Mouse (Mus musculus) brown adipose tissue, adult 24 weeks (tissue): ENCODE measurements around the gene Cldn3. TPM values are rescaled to one million over a fixed set of nuclear protein-coding genes. Genes with fewer than 3 reads are reported as not detected.

ENCODE experiments used
- H3K27ac ChIP-seq: fragments of 200-500 bp; replicated peaks from 2 replicates; pipeline ENCODE4 v1.5.1; 2012; ENCODE audit warnings: low read depth, mild to moderate bottlenecking, low read length
- H3K4me1 ChIP-seq: fragments of 200-500 bp; 2 replicates; pipeline ENCODE4 v1.6.1; 2012; ENCODE audit warnings: low read length, mixed read lengths; ENCODE audit not compliant: control insufficient read depth, insufficient read depth, insufficient read length
- H3K4me3 ChIP-seq: fragments of 200-500 bp; 2 replicates; pipeline ENCODE4 v1.5.1; 2012; ENCODE audit warnings: low read depth, mild to moderate bottlenecking, low read length, moderate library complexity; ENCODE audit not compliant: insufficient read depth
- polyA plus RNA-seq: library from polyadenylated mRNA; stranded (reverse); fragments of >200 nt; gene quantifications from 2 replicates; pipeline ENCODE4 v1.2.4, GENCODE M21; 2012; ENCODE audit not compliant: missing spikeins, insufficient read depth, insufficient read length

Gene Cldn3
- polyA plus RNA-seq, 1 experiment: not detected

DNA sequence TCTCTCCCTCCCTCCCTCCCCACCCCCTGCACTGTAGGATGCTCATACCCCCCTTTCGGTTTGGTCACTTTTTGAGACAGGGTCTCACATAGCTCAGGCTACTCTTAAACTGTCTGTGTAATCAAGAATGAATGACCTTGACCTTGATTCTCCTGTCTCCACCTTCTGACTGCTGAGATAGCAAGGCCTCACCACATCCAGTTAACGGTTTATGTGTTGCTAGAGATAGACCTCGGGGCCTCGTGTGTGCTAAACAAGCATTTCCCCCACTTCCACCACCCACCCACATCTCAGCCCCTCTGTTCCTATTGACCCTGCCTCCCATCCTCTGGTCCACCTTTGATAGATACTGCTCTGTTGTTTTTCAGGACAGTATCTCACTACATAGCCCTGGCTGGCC, 8.2 kb upstream of the Cldn3 start:
- H3K4me3 ChIP-seq: no peak overlapping the region
- H3K4me1 ChIP-seq: no peaks in the 10 kb centered on the region
- no peak overlapping the region for H3K27ac ChIP-seq

DNA sequence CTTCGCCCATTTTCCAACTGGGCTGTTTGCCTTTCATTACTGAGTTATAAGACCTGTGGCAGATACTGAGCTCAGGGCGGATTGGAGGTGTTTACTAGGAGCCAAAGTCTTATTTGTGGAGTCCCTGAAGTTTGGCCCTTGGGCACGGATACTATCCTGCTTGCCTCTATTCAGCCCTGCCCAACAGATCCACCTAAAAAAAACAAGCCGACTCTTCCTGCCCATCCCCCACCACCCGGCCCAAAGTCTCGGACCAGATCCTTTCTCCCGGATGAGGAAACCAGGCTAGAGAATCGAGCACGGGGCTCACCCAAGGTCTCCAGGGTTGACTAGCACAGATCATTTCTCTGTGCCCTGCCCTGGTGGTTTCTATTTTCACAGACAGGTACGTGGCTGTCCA, 4.9 kb upstream of the Cldn3 start:
- H3K4me1 ChIP-seq: no peaks in the 10 kb centered on the region
- H3K27ac ChIP-seq: no peak overlapping the region
- no peak overlapping the region for H3K4me3 ChIP-seq

DNA sequence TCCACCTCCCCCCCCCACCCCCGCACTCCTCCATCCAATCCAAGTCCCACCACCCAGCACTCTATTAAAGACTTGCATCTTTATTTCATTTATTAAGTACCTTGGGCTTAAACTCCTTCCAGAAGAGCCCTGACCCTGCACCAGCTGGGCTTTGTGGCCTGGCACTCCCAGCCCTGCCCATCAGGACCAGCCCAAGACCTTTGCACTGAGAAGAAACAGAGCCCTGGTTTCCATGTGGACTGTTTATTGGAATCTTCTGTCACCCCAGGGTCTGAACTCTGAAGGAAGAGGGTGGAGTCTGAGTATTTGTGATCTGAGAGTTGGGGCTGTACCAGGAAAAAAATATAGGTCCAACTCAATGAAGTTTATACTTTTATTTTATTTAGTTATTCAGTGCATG, 2.9 kb upstream of the Cldn3 start:
- Histone ChIP-seq H3K27ac (no peak overlapping the region), H3K4me3 (no peak overlapping the region), H3K4me1 (peaks cover 3% of the 10 kb centered on the region; the same call in 1 of the 2 replicates)

DNA sequence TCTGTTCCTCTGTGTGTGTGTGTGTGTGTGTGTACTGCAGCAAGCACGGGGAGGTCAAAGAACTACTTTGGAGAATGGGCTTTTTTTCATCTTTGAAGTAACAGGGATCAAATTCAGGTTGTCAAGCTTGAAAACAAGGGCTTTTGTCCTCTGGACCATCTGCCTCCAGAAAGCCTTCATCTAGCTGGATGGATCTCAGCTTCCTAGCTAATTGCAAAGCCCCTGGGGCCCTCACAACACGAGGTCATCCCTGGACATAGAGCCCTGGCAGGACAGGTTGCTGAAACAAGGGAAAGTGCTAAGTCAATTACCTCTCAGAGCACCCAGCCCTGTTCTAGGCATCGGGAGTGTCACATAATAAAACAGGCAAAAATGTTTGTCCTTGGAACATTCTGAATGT, 2.2 kb upstream of the Cldn3 start:
- Histone ChIP-seq H3K4me1 (peaks cover 3% of the 10 kb centered on the region; the same call in 1 of the 2 replicates), H3K4me3 (no peak overlapping the region), H3K27ac (no peak overlapping the region)

- H3K27ac ChIP-seq: no peak overlapping the region
- peaks cover 5% of the 10 kb centered on the region for H3K4me1 ChIP-seq
- peak overlapping the region; percentile 8 for H3K4me3 ChIP-seq
Observed at GRCm38 (mm10) chr5:134986298-134987268, 569 bp downstream of the Cldn3 start.

DNA sequence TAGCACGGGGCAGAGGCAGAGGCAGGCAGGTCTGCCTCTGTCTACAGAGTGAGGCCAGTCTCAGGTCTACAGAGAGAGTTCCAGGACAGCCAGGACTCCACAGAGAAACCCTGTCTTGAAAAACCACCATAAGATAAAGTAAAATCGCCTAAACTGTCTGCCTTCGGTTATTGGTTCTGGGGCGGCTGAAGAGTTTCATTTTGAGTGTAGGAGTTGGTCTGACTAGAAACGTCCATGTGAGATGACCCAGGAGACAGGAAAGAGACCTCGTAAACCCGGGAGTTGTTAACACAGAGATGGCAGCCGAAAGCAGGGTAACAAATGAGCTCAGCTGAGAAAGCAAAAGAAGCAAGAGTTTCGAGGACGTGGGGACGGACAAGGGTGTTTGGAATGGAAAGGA, 3.2 kb downstream of the Cldn3 start:
- H3K4me1 ChIP-seq: peaks cover 5% of the 10 kb centered on the region
- no peak overlapping the region for H3K27ac ChIP-seq
- no peak overlapping the region for H3K4me3 ChIP-seq

GRCm38 (mm10) chr5:134989741-134990140, 3.7 kb downstream of the Cldn3 start:
- no peak overlapping the region for H3K27ac ChIP-seq
- peaks cover 5% of the 10 kb centered on the region for H3K4me1 ChIP-seq
- no peak overlapping the region for H3K4me3 ChIP-seq

GRCm38 (mm10) chr5:134992566-134992965, 6.6 kb downstream of the Cldn3 start:
- Histone ChIP-seq H3K4me3 (no peak overlapping the region), H3K27ac (no peak overlapping the region), H3K4me1 (peaks cover 2% of the 10 kb centered on the region; the same call in 1 of the 2 replicates)

GRCm38 (mm10) chr5:134998359-134998758, 12.3 kb downstream of the Cldn3 start:
- H3K27ac ChIP-seq: no peak overlapping the region
- H3K4me3 ChIP-seq: no peak overlapping the region
- 0 out of 2 replicates have a peak, but pooled peaks cover 3% of the 10 kb centered on the region for H3K4me1 ChIP-seq

- H3K4me3 ChIP-seq: no peak overlapping the region
- no peak overlapping the region for H3K27ac ChIP-seq
- 0 out of 2 replicates have a peak, but pooled peaks cover 3% of the 10 kb centered on the region for H3K4me1 ChIP-seq
Observed at GRCm38 (mm10) chr5:134999797-135000196, 13.8 kb downstream of the Cldn3 start.

GRCm38 (mm10) chr5:135000751-135001150, 14.7 kb downstream of the Cldn3 start:
- 0 out of 2 replicates have a peak, but pooled peaks cover 3% of the 10 kb centered on the region for H3K4me1 ChIP-seq
- H3K4me3 ChIP-seq: no peak overlapping the region
- no peak overlapping the region for H3K27ac ChIP-seq

GRCm38 (mm10) chr5:135001309-135001708, 15.3 kb downstream of the Cldn3 start:
- H3K27ac ChIP-seq: no peak overlapping the region
- 0 out of 2 replicates have a peak, but pooled peaks cover 3% of the 10 kb centered on the region for H3K4me1 ChIP-seq
- H3K4me3 ChIP-seq: no peak overlapping the region

- Histone ChIP-seq H3K27ac (no peak overlapping the region), H3K4me3 (no peak overlapping the region), H3K4me1 (0 out of 2 replicates have a peak, but pooled peaks cover 3% of the 10 kb centered on the region)
Observed at GRCm38 (mm10) chr5:135002151-135002550, 16.1 kb downstream of the Cldn3 start.

DNA sequence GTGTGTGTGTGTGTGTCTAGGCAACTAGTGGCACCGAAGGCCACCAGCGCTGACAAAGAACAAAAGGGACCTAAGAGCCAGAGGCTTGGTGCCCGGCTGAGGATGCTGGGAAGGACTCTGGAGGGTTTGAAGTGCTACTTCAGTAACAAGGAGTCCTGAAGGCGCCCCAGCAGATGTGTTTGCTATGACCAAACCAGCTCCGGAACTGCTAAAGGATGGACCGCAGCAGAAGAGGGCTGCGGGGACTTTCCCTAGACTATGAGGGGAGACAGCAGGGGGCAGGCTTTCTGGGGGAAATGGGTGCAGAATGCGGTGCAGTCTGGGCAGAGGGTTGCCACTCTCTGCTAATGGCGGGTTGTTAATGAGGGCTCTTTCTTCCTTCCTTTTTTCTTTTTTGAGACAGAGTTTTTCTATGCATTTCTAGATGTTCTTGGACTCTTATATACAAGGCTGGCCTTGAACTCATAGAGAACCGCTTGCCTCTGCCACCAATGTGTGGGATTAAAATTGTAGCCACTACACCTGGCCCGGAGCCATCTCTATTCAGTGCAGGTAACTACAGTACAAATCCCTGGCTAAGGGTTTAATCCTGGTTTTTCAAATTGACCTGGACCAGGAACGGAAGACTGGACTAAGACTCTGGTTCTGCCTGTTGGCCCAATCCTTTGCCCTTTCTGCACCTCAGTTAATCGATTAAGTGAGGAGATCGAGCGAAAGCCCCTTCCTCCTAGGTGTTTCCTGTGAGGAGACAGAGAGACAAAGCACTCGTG, 22.0 kb downstream of the Cldn3 start:
- Histone ChIP-seq H3K4me1 (no peaks in the 10 kb centered on the region; the same call in none of the 2 replicates), H3K4me3 (peak overlapping the region; percentile 68), H3K27ac (peak overlapping the region; percentile 88)
